Mouse (Mus musculus): ENCODE results near the gene Cdca3. TPM values are rescaled to one million over a fixed set of nuclear protein-coding genes. Genes with fewer than 3 reads are reported as not detected.
"Not testable (repeated sequence)": the region's sequence is repeated elsewhere in the genome, so short reads cannot be mapped to it uniquely, and the experiment has no call there.

The Cdca3 gene
- total RNA-seq, 2 experiments from 2014 or later: 1.6 to 1.7 TPM

GRCm38 (mm10) chr6:124807986-124808357 is 21.4 kb upstream of the Cdca3 start:
- intact Hi-C loops (cut with DNase I): no loop called here
- DNase-seq (ENCODE audit: low spot score in 2 of 2): no peak

GRCm38 (mm10) chr6:124808358-124809012 is 20.9 kb upstream of the Cdca3 start, which contains the start of gene Spsb2:
Spsb2 (plus strand) TSS chr6:124808661.
- intact Hi-C loops (cut with DNase I): no loop called here
- peak in 1 of 2 experiments; percentile 56 for DNase-seq (ENCODE audit: low spot score in 2 of 2)

GRCm38 (mm10) chr6:124809052-124809774 is 20.1 kb upstream of the Cdca3 start:
- DNase-seq (ENCODE audit: low spot score in 2 of 2): peak; percentile 68 to 70
- intact Hi-C loops (cut with DNase I): no loop called here

GRCm38 (mm10) chr6:124809775-124810538 is 19.4 kb upstream of the Cdca3 start:
- intact Hi-C loops (cut with DNase I): no loop called here

GRCm38 (mm10) chr6:124810566-124811402 is 18.6 kb upstream of the Cdca3 start:
- DNase-seq (ENCODE audit: low spot score in 2 of 2); intact Hi-C loops (cut with DNase I): not testable (repeated sequence)

More at GRCm38 (mm10) chr6:124809775-124810538, 19.4 kb upstream of the Cdca3 start:
- no peak for DNase-seq (ENCODE audit: low spot score in 2 of 2)

GRCm38 (mm10) chr6:124811403-124811665 is 18.0 kb upstream of the Cdca3 start:
- intact Hi-C loops (cut with DNase I): no loop called here
- no peak for DNase-seq (ENCODE audit: low spot score in 2 of 2)

- intact Hi-C loops (cut with DNase I): loop anchor here (2.0 kb wide), 1 partner anchor 43 kb away; the partner anchor contains the start of gene Eno2
- no peak for DNase-seq (ENCODE audit: low spot score in 2 of 2)
These were observed 17.4 kb upstream of the Cdca3 start for GRCm38 (mm10) chr6:124811701-124812560.

- intact Hi-C loops (cut with DNase I): loop anchor here (2.0 kb wide), 1 partner anchor 44 kb away; the partner anchor contains the start of gene Eno2
- DNase-seq (ENCODE audit: low spot score in 2 of 2): no peak
These were observed 16.5 kb upstream of the Cdca3 start for GRCm38 (mm10) chr6:124812848-124813247.

- DNase-seq (ENCODE audit: low spot score in 2 of 2): peak; percentile 75 to 81
- intact Hi-C loops (cut with DNase I): loop anchor here (2.0 kb wide), 1 partner anchor 45 kb away; the partner anchor contains the start of gene Eno2
These were observed 15.9 kb upstream of the Cdca3 start for GRCm38 (mm10) chr6:124813496-124813895.

- intact Hi-C loops (cut with DNase I): loop anchor here (2.0 kb wide), 1 partner anchor 45 kb away; the partner anchor contains the start of gene Eno2
- DNase-seq (ENCODE audit: low spot score in 2 of 2): peak; percentile 90 to 92
These were observed 15.4 kb upstream of the Cdca3 start, which contains the start of gene Tpi1 for GRCm38 (mm10) chr6:124813933-124814332. Tpi1 (minus strand) TSS chr6:124814296.

- intact Hi-C loops (cut with DNase I): no loop called here
- DNase-seq (ENCODE audit: low spot score in 2 of 2): no peak
These were observed 14.9 kb upstream of the Cdca3 start for GRCm38 (mm10) chr6:124814448-124814847.

- intact Hi-C loops (cut with DNase I): no loop called here
These were observed 14.2 kb upstream of the Cdca3 start for GRCm38 (mm10) chr6:124814858-124815774.

GRCm38 (mm10) chr6:124816611-124817010 is 12.7 kb upstream of the Cdca3 start:
- no peak for DNase-seq (ENCODE audit: low spot score in 2 of 2)
- intact Hi-C loops (cut with DNase I): no loop called here

More at GRCm38 (mm10) chr6:124814858-124815774, 14.2 kb upstream of the Cdca3 start:
- no peak for DNase-seq (ENCODE audit: low spot score in 2 of 2)

- no peak for DNase-seq (ENCODE audit: low spot score in 2 of 2)
- intact Hi-C loops (cut with DNase I): no loop called here
These were observed 12.2 kb upstream of the Cdca3 start for GRCm38 (mm10) chr6:124817125-124817524.

- DNase-seq (ENCODE audit: low spot score in 2 of 2): no peak
- intact Hi-C loops (cut with DNase I): no loop called here
These were observed 11.8 kb upstream of the Cdca3 start for GRCm38 (mm10) chr6:124817563-124817962.

GRCm38 (mm10) chr6:124817971-124818370 is 11.4 kb upstream of the Cdca3 start:
- no peak for DNase-seq (ENCODE audit: low spot score in 2 of 2)

GRCm38 (mm10) chr6:124820891-124821290 is 8.5 kb upstream of the Cdca3 start:
- intact Hi-C loops (cut with DNase I): no loop called here
- DNase-seq (ENCODE audit: low spot score in 2 of 2): no peak

More at GRCm38 (mm10) chr6:124817971-124818370, 11.4 kb upstream of the Cdca3 start:
- intact Hi-C loops (cut with DNase I): no loop called here
